Mouse (Mus musculus) T-helper 17 cell (primary cell): Measurements from ENCODE around the gene Tmem186.

ENCODE experiments used
- in situ Hi-C, 2 experiments: fragments of 300-600 bp; cut with MboI, MseI; formaldehyde crosslinking; loops; 1 replicate in 1 of 2; 2 replicates in 1 of 2; pipeline ENCODE4 v1.15.1; 2025; ENCODE audit warnings: high pct_unique_total_duplicates in 2 of 2

Tmem186 gene

DNA sequence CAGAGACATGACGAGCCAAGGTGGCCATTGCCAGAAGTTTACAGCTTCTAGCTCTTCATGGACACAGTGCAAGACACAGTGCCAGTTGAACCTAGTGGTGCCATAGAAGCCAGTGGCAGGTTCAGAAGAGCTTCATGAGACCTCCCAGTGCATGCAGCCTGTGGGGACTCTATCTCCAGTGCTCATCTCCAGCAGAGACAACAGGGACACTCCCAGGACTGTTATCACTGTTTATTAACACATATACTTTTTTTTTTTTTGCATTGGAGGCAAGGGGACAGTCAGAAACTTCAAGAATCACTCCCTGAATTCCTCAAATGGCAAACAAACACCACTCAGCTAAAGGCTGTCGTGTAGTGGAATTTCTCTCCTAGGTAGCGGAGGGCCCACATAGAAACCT, 24.1 kb downstream of the Tmem186 start:
- in situ Hi-C loops, result no loop called here

DNA sequence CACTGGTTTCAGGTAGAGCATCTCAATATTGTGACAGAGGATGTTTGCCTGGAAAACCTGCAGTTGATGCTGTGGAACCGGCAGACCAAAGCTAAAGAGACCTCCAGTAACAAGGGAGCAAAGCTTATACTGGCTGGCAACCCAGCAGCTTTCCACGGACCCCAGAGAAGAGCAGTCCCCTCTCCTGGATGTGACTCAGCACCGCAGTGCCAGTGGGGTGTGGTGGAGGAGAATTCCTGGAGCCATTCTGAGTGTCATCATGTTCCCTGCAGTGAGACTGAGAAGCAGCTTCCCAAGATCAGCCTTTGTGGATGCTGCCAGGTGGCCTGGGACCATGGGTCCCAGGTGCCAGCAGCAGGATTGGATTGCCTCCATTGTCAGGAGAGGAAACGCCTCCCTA, 24.5 kb downstream of the Tmem186 start:
- in situ Hi-C loops, result no loop called here

DNA sequence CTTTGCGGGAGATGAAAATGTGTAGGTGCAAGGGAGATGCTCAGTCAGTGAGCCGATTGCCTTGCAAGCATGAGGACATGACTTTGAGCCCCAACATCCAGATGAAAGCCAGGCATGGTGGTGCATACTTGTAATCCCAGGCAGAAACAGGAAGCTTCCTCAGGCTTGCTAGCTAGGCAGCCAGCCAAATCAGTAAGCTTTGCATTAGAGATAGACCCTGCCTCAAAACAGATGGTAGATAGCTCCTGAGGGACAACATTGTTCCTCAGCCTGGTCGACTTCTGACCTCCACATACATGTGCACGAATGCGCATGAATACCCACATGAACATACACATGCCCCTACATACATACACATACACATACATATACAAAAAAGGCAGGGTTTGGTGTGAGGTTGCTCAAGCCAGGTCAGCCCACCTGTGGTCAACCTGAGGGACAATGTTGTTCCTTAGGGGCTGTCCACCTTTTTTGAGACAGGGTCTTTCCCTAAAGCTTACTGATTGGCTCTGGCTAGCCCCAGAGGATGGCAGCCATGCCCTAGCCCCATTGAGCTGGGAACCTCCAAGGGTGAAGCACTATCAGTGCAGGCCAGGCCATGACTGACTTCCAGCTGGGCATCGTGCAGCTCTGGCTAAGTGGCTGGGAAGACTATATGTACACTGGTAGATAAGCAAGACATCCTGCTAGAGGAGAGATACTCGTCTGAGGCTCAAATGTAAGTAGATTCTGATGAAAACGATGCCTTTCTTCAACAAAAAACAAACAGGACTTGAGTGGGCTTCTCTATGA, 25.1 kb downstream of the Tmem186 start:
- in situ Hi-C loops, result no loop called here

DNA sequence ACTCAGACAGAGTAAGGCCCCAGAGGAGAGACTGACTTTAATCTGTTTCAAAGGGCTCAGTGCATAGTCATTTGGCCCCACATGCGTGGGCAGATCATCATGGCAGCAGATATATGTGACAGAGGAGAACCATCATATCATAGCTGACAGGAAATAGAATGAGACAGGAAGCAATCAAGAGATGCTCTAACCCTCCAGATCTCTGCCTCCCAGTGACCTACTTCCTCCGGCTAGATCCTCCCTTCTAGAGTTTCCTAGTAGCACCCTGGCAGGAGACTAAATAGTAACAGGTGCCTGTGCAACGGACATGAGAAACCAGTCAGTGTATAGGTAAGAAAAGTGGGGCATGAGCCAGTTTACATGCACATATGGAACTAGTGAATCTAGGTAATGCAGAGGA, 27.1 kb downstream of the Tmem186 start:
- in situ Hi-C loops, result no loop called here

DNA sequence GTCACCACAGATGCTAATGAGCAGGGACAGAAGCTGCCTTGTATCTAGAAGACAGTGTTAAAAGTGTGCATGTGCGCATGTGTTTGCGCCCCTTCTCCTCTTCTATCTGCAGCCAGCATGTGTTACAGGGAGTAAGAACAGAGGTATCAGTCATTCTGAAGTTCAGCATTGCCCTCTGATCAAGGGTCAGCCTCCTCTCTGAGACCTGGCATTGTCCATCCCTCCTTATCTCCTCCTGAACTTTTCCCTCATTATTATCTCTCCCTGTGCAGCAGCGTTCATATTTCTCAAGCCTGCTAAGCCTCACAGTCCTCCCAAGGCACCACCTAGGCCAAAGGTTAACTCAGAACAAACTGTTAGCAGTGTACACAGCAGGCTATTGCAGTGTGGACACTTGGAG, 33.7 kb downstream of the Tmem186 start:
- in situ Hi-C loops, result no loop called here

DNA sequence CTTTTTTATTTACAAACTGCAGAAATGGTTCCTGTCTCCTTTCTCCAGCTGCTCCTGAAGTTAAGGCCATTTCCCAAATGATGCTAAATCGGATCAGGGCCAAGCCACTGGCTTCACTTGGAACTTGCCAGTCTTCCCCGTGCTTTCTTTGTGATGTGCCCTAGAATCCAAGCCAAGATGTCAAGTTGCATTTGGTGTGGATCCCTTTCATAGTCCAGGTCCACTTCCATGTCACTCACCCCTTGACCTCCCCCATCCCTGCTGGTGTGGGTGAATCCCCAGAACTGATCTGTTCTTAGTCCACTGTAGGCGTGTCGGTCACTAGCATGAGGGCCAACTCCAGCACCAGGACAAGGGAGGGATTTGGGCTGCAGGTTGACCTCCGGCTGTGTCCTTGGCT, 40.0 kb downstream of the Tmem186 start:
- in situ Hi-C loops, result no loop called here

DNA sequence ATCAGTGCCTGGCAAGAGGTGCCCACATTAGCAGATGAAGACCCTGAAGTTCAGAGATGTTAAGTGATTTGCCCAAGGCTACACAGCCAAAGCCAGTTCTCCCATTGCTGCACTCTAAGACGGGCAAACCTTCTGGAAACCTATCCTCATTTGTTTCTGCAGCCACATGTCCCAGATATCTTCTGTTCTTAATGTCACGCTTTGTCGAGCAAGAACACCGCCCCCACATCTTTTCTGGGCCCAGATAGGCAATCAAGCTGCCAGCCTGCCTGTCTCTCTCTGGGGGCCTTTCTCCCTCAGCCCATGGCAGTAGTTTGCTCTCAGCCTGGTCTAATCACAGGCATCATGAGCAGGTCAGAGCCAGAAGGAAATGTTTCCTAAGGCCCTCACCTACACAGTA, 41.2 kb downstream of the Tmem186 start:
- in situ Hi-C loops, result no loop called here

DNA sequence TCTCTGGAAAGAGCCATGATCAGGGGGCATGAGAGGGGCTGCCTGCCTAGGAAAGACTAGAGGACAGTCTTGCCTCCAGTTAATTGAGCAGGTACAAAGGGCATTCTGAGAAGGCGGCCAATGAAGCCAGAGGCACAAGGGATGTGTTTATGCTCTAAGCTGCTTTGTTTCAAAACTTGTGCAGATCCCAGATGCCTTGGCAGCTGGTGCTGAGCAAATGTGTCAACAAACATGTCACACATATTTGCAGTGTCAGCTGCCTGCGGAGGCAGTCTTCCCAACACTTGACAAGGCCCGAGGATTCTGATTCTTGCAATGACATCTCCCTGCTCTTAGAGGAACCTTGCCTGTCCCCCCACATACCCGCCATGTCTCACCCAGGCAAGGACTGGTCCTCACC, 42.1 kb downstream of the Tmem186 start:
- in situ Hi-C loops, result no loop called here

DNA sequence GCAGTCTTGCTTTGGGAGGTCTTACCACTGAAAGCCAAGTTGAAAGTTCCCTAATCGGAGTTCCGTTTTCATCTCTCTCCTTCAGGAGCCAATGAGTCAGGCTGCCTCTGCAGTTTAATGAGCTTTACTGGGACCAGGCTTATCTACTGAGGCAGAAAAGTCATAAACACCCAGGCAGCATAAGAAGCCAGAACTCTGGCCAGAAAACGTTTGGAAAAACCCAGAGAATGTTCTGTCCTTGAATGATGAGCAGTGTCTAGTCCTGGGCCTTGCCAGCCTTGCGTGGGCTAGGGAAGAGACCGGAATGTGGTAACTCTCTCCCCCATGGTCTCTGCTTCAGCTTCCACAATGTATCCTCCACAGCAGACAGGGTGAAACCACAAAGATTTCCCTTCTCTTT, 52.5 kb downstream of the Tmem186 start:
- in situ Hi-C loops, result loop anchor here (10.0 kb wide), 2 partner anchors 1120 to 1700 kb away; no protein-coding TSS in a partner anchor

DNA sequence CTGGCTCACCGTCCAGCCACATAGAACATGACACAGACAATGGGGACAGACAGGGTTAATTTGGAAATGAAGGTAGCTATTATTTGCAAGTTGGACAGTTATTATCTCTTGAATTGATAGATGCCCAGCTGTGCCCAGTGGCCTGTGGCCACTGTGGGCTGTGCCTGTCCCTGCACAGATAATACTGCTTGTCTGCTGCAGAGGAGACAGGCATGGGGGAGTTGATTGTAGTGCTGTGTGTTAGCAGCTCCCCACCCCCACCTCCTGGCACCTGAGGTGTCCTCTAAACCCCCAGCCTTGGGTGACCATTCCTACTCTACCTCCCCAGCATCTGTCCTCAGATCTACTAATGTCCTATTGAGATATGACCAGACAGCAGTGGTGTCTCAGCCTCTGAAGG, 53.3 kb downstream of the Tmem186 start:
- in situ Hi-C loops, result loop anchor here (10.0 kb wide), 2 partner anchors 1119 to 1701 kb away; no protein-coding TSS in a partner anchor
